Mouse (Mus musculus) heart, embryonic 12.5 days (tissue): Measurements from ENCODE around the gene Plxna2. TPM values are rescaled to one million over a fixed set of nuclear protein-coding genes. Genes with fewer than 3 reads are reported as not detected.
A peak's percentile ranks its signal among the peaks of the same experiment; 100 is the strongest.

Experiments
- ATAC-seq: fragments of 200-750 bp; cut with Nextera tagmentation; 2 replicates; pipeline ENCODE4 v1.8.0; 2017; ENCODE audit warnings: moderate TSS enrichment, moderate library complexity; ENCODE audit not compliant: insufficient number of reproducible peaks, low FRiP score
- H3K27ac ChIP-seq: fragments of 300-500 bp; sonication (generic); 2 replicates; pipeline ENCODE4 v1.5.1; 2016; ENCODE audit warnings: mild to moderate bottlenecking, moderate library complexity; ENCODE audit not compliant: poor library complexity, severe bottlenecking
- H3K27me3 ChIP-seq: fragments of 300-500 bp; sonication (generic); replicated peaks from 2 replicates; pipeline ENCODE4 v1.6.1; 2016; ENCODE audit warnings: mild to moderate bottlenecking, moderate library complexity
- H3K36me3 ChIP-seq: fragments of 300-500 bp; sonication (generic); 2 replicates; pipeline ENCODE4 v1.6.1; 2016; ENCODE audit warnings: mild to moderate bottlenecking, moderate library complexity
- H3K4me1 ChIP-seq: fragments of 300-500 bp; sonication (generic); replicated peaks from 2 replicates; pipeline ENCODE4 v1.6.1; 2016; ENCODE audit warnings: mild to moderate bottlenecking
- H3K4me2 ChIP-seq: fragments of 300-500 bp; sonication (generic); 2 replicates; pipeline ENCODE4 v1.6.1; 2016; ENCODE audit warnings: mild to moderate bottlenecking, moderate library complexity
- H3K4me3 ChIP-seq: fragments of 300-500 bp; sonication (generic); 2 replicates; pipeline ENCODE4 v1.5.1; 2016; ENCODE audit warnings: mild to moderate bottlenecking
- H3K9ac ChIP-seq: fragments of 300-500 bp; sonication (generic); 2 replicates; pipeline ENCODE4 v1.6.1; 2016; ENCODE audit warnings: mild to moderate bottlenecking, moderate library complexity
- H3K9me3 ChIP-seq: fragments of 300-500 bp; sonication (generic); replicated peaks from 2 replicates; pipeline ENCODE4 v1.6.1; 2016; ENCODE audit warnings: mild to moderate bottlenecking, moderate library complexity
- WGBS: fragments of 180-500 bp; shearing (Covaris S2); methylation state at CpG from one replicate; pipeline ENCODE4 v1.1.7; 2016; 5-methylcytosine and 5-hydroxymethylcytosine counted together
- polyA plus RNA-seq: library from polyadenylated mRNA; unstranded; fragments of >200 nt; fragmentation: Nextera tagmentation; extraction: Ambion mirVana; gene quantifications from 2 replicates; pipeline ENCODE4 v1.2.1, GENCODE M21; 2016

Gene Plxna2
- polyA plus RNA-seq, 1 experiment from 2014 or later, result 8.0 TPM

- peak overlapping the region; percentile 31 for H3K4me2 ChIP-seq
- no peaks in the 10 kb centered on the region for H3K27me3 ChIP-seq
- no peak overlapping the region for H3K4me3 ChIP-seq
- peak overlapping the region; percentile 42; the same call in 1 of the 2 replicates for H3K9ac ChIP-seq
- no peak for ATAC-seq
- peaks cover 35% of the 10 kb centered on the region for H3K4me1 ChIP-seq
- no peaks in the 10 kb centered on the region for H3K9me3 ChIP-seq
- peak overlapping the region; percentile 64 for H3K27ac ChIP-seq
- 29% methylated on average over 5 of the region's 5 CpGs for WGBS
- peaks cover 17% of the 10 kb centered on the region for H3K36me3 ChIP-seq
Measured at GRCm38 (mm10) chr1:194641601-194642301, 23.7 kb downstream of the Plxna2 start.

DNA sequence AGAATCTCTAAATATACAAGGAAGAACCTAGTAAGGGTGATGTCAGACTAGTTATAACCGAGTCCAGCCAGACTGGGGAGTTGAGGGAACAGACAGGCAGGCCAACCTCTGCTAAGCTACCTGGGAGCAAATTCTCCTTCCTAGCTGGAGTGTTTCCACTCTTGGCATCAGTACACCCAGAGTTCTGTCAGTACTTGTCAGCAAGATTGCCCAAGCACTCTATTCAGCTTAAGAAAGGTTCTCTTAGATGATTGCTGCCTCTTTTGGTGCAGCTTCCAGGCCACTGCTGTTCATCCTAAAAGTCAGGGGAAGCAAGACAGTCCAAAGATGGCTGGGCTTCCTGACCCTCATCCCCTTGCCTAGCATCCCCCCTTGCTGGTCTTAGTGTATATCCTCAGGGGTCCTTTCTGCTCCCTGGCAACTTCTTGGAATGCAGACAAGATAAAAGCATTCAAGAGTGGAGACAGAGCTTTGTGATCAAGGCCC is 24.3 kb downstream of the Plxna2 start:
- H3K27ac ChIP-seq, result peak overlapping the region; percentile 64
- H3K27me3 ChIP-seq, result no peaks in the 10 kb centered on the region
- peak overlapping the region; percentile 31 for H3K4me2 ChIP-seq
- 27% methylated on average over 1 of the region's 1 CpGs for WGBS
- peaks cover 33% of the 10 kb centered on the region for H3K4me1 ChIP-seq
- no peak for ATAC-seq
- H3K4me3 ChIP-seq, result no peak overlapping the region
- H3K9ac ChIP-seq, result no peak overlapping the region
- no peaks in the 10 kb centered on the region for H3K9me3 ChIP-seq
- peaks cover 17% of the 10 kb centered on the region for H3K36me3 ChIP-seq

GRCm38 (mm10) chr1:194643930-194644329 is 25.9 kb downstream of the Plxna2 start:
- H3K27me3 ChIP-seq, result no peaks in the 10 kb centered on the region
- H3K27ac ChIP-seq, result no peak overlapping the region
- no peak overlapping the region for H3K4me3 ChIP-seq
- no peak for ATAC-seq
- H3K4me2 ChIP-seq, result no peak overlapping the region
- no peaks in the 10 kb centered on the region for H3K9me3 ChIP-seq
- peaks cover 19% of the 10 kb centered on the region for H3K36me3 ChIP-seq
- 87% methylated on average over 6 of the region's 6 CpGs for WGBS
- no peak overlapping the region for H3K9ac ChIP-seq
- peaks cover 30% of the 10 kb centered on the region for H3K4me1 ChIP-seq

DNA sequence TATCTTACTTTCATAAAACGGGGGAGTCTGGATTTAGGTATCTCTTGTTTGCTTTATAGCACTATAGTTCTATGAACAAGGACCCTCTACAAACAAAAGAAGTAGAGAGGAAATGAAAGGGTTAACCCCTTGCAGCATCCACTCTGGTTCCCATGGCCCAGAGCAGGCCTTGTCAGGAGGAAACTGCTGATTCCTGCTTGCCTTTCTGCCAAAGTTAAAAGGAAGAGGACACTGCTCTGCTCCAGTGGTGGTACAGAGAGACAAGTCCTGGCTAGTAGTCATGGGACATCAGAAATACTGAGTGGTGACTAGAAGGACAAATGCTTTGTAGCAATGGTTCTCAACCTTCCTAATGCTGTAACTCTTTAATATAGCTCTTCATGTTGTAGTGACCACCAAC is 27.9 kb downstream of the Plxna2 start:
- WGBS, result 75% methylated on average over 1 of the region's 1 CpGs
- Histone ChIP-seq H3K27ac (no peak overlapping the region), H3K4me1 (peaks cover 27% of the 10 kb centered on the region), H3K27me3 (no peaks in the 10 kb centered on the region), H3K9ac (no peak overlapping the region), H3K4me2 (no peak overlapping the region), H3K4me3 (no peak overlapping the region), H3K9me3 (no peaks in the 10 kb centered on the region), H3K36me3 (peaks cover 33% of the 10 kb centered on the region)
- 0 out of 2 replicates have a peak, but pooled peaks have one; percentile 56 for ATAC-seq

DNA sequence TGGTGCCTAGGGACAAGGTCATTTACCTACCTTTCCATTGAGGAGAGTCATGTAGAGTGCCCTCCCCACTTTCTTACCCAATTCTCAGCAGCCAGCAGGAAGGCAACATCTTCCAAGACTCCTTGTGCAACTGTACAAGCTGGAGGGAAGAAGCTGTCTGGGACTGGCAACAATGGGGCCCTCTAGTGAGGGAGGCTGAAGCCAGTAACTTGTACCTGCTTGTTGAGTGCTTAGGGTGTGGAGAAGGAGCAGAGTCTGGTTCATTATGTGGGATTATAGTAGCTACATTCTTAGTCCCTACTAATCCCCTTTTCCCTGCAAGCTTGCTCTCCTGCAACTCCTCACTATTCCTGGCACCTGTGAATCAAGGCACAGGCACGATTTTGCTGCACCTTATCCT is 32.1 kb downstream of the Plxna2 start:
- Histone ChIP-seq H3K36me3 (peaks cover 29% of the 10 kb centered on the region), H3K4me3 (no peak overlapping the region), H3K27me3 (no peaks in the 10 kb centered on the region), H3K4me1 (peaks cover 12% of the 10 kb centered on the region), H3K4me2 (no peak overlapping the region), H3K9ac (no peak overlapping the region), H3K27ac (no peak overlapping the region), H3K9me3 (no peaks in the 10 kb centered on the region)
- WGBS, result 65% methylated on average over 1 of the region's 1 CpGs
- ATAC-seq, result no peak

DNA sequence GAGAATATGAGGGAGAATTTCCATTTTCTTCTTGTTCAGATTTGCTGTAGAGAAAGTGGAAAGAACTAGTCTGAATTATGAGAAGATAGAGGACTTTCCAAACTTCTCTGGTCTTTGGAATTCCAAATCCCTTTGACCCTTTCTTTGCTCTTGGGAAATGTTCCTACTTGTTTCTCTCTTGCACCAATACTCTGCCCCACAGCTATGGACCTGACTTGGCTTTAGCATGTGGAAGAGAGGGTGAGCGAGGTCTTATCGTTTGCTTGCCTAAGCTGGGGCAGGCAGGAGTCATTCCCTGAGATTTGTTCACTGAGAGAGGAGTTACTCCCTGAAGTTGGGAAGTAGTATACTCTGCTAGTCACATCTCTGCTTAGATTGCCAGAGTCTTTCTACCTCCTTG is 32.5 kb downstream of the Plxna2 start:
- no peak overlapping the region for H3K9ac ChIP-seq
- no peak overlapping the region for H3K4me2 ChIP-seq
- H3K27me3 ChIP-seq, result no peaks in the 10 kb centered on the region
- no peak overlapping the region for H3K27ac ChIP-seq
- H3K4me3 ChIP-seq, result no peak overlapping the region
- H3K9me3 ChIP-seq, result no peaks in the 10 kb centered on the region
- ATAC-seq, result no peak
- H3K36me3 ChIP-seq, result peaks cover 27% of the 10 kb centered on the region
- H3K4me1 ChIP-seq, result peaks cover 12% of the 10 kb centered on the region
- WGBS, result 82% methylated on average over 2 of the region's 2 CpGs

DNA sequence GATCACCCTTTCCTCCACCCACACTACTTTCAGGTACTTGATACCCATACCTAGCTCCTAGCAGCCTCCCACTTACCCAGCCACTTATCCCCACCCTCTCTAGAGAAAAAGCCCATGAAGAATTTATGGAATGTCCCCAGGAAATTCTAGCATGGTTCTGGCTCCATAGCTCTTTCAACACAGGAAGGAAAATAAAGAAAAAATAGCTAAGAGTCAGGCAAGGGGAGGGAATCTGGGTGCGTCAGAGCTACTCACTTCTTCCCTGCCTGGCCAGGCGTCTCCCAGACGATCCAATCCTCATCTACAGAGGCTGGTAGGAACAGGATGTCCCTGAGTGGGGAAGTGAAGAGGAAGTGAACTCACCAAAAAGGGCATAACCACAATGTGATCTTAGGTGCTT is 34.0 kb downstream of the Plxna2 start:
- no peak overlapping the region for H3K9ac ChIP-seq
- H3K36me3 ChIP-seq, result peaks cover 31% of the 10 kb centered on the region
- H3K4me3 ChIP-seq, result no peak overlapping the region
- peak; percentile 57 for ATAC-seq
- no peak overlapping the region for H3K4me2 ChIP-seq
- H3K27me3 ChIP-seq, result no peaks in the 10 kb centered on the region
- peaks cover 12% of the 10 kb centered on the region for H3K4me1 ChIP-seq
- H3K27ac ChIP-seq, result 0 out of 2 replicates have a peak overlapping the region, but pooled peaks have one; percentile 21
- no peaks in the 10 kb centered on the region for H3K9me3 ChIP-seq
- 33% methylated on average over 3 of the region's 3 CpGs for WGBS

GRCm38 (mm10) chr1:194658459-194659160 is 40.6 kb downstream of the Plxna2 start:
- Histone ChIP-seq H3K27me3 (no peaks in the 10 kb centered on the region), H3K27ac (peak overlapping the region; percentile 24; the same call in 1 of the 2 replicates), H3K4me3 (no peak overlapping the region), H3K4me1 (peaks cover 24% of the 10 kb centered on the region), H3K36me3 (peaks cover 8% of the 10 kb centered on the region), H3K4me2 (no peak overlapping the region), H3K9ac (no peak overlapping the region), H3K9me3 (no peaks in the 10 kb centered on the region)
- WGBS, result 15% methylated on average over 1 of the region's 1 CpGs
- ATAC-seq, result no peak

DNA sequence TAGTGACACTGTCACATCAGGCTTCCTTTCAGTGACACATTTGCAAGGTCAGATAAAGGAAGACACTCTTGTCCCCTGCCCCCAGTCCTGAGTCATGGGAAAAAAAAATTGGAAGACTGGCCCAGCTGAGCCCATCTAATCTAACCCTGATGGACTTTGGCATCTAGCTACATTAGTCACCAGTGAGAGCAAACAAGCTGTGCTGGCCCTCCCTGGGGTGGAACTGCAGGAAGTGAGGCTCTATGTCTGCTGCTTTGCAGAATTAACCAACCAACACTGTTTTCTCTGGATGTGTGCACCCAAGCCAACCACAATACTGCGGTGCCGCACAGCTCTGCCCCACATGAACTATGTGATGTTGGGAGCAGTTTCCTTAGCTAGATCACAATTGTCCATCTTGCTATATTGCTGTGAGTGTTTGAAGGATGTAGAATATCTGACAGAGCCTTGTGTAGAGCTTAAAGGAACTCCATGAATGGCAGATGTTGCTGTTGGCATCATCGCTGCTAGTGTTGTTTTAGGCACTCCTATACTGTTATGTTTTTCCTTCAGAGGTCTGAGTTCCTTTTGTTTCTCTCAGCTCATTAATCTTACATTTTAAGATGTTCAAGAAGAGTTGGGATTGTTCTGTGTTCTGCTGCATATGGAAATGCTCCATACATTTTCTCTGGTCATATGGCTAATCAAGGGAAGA is 42.6 kb downstream of the Plxna2 start:
- H3K4me1 ChIP-seq, result peaks cover 24% of the 10 kb centered on the region
- H3K27me3 ChIP-seq, result no peaks in the 10 kb centered on the region
- WGBS, result 66% methylated on average over 3 of the region's 3 CpGs
- H3K9ac ChIP-seq, result no peak overlapping the region
- peak; percentile 70 for ATAC-seq
- peaks cover 7% of the 10 kb centered on the region for H3K36me3 ChIP-seq
- H3K27ac ChIP-seq, result peak overlapping the region; percentile 11; the same call in 1 of the 2 replicates
- H3K4me2 ChIP-seq, result no peak overlapping the region
- H3K9me3 ChIP-seq, result no peaks in the 10 kb centered on the region
- no peak overlapping the region for H3K4me3 ChIP-seq

- H3K4me1 ChIP-seq, result peaks cover 24% of the 10 kb centered on the region
Measured at GRCm38 (mm10) chr1:194663021-194663420, 45.0 kb downstream of the Plxna2 start.

GRCm38 (mm10) chr1:194665715-194666114 is 47.7 kb downstream of the Plxna2 start:
- H3K27me3 ChIP-seq, result no peaks in the 10 kb centered on the region
- ATAC-seq, result no peak
- H3K4me3 ChIP-seq, result no peak overlapping the region
- H3K27ac ChIP-seq, result no peak overlapping the region
- 83% methylated on average over 3 of the region's 3 CpGs for WGBS
- peaks cover 3% of the 10 kb centered on the region; the same call in 1 of the 2 replicates for H3K4me1 ChIP-seq
- H3K36me3 ChIP-seq, result no peaks in the 10 kb centered on the region
- H3K9me3 ChIP-seq, result no peaks in the 10 kb centered on the region
- no peak overlapping the region for H3K4me2 ChIP-seq
- H3K9ac ChIP-seq, result no peak overlapping the region

More at GRCm38 (mm10) chr1:194663021-194663420, 45.0 kb downstream of the Plxna2 start:
- Histone ChIP-seq H3K4me3 (no peak overlapping the region), H3K27me3 (no peaks in the 10 kb centered on the region), H3K4me2 (no peak overlapping the region), H3K9me3 (no peaks in the 10 kb centered on the region), H3K27ac (no peak overlapping the region), H3K9ac (no peak overlapping the region), H3K36me3 (no peaks in the 10 kb centered on the region)
- no peak for ATAC-seq
